Mouse (Mus musculus): ENCODE measurements at regions not wholly inside any gene's neighbourhood (a gene's known extent, or its start where the extent isn't known, plus 50 kb on each side); places are given as distances from the start of the nearest gene placed in this dataset.
A peak's percentile ranks its signal among the peaks of the same experiment; 100 is the strongest.

DNA sequence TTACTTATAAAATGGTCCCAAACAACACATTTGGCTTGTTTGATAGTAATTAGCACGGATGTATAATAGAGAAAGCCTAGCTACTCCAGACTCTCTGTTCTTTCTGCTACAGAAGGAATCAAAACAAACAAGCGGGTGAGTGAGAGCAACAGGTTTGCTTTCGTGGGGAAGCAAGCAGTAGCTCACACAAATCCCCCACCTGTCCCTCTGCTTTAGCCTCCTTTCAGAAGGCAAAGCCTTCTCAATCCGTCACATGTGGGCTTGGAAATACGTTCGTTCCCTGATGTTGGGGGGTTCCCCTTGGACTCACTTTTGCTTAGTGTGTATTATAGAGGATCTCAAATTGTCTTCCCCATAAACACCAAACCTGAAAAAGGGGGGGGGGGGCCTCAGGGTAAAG lies 311.8 kb downstream of the Ndfip2 start:
- H3K9ac ChIP-seq (ENCODE audit: low read depth, low read length), result no peak overlapping the region
- no peaks in the 10 kb centered on the region for H3K9me3 ChIP-seq (replicated peaks; ENCODE audit: low read length)
- no peaks in the 10 kb centered on the region for H3K27me3 ChIP-seq (ENCODE audit: insufficient read depth, low read length)
- H3K27ac ChIP-seq, result no peak overlapping the region
- TF ChIP-seq CTCF (IDR thresholded peaks at IDR 0.05; ENCODE audit: low read depth), result no peak
- no peaks in the 10 kb centered on the region; the same call in 1 of the 2 replicates for H3K4me1 ChIP-seq (replicated peaks; ENCODE audit: insufficient read depth, low read length)
- no peak for DNase-seq (ENCODE audit: low spot score)
- H3K4me3 ChIP-seq (replicated peaks; ENCODE audit: low read depth, low read length), result no peak overlapping the region
- 78% methylated on average over 6 of the region's 6 CpGs for WGBS
- no peak overlapping the region for H3K4me2 ChIP-seq (ENCODE audit: low read length)
- H3K36me3 ChIP-seq (ENCODE audit: insufficient read depth, low read length), result no peaks in the 10 kb centered on the region
- no peak for ATAC-seq (replicated peaks; ENCODE audit: low FRiP score, low read depth)

DNA sequence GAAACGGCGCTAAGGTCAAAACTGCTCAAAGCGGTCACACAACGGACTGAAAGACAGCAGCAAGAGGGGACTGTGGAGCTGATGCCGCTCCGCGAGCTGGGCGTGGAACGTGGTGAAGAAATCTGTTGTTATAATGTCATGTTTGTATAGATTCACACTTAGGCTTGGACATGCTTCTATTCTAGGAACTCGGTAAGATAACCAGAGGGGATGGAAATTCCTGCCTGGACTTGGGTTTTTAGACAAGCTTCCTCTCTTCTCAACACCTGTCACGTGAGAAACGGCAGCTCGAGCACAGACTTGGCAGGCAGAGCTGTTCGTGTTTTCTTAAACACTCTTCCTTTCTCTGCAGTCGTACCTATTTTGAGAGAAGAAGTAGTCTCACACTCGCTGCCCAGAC lies 307.5 kb downstream of the Ndfip2 start:
- H3K27ac ChIP-seq, result no peak overlapping the region
- H3K36me3 ChIP-seq (ENCODE audit: insufficient read depth, low read length), result no peaks in the 10 kb centered on the region
- H3K4me1 ChIP-seq (replicated peaks; ENCODE audit: insufficient read depth, low read length), result no peaks in the 10 kb centered on the region
- no peak for ATAC-seq (replicated peaks; ENCODE audit: low FRiP score, low read depth)
- no peak overlapping the region for H3K4me2 ChIP-seq (ENCODE audit: low read length)
- TF ChIP-seq CTCF (IDR thresholded peaks at IDR 0.05; ENCODE audit: low read depth), result no peak
- no peak overlapping the region for H3K9ac ChIP-seq (ENCODE audit: low read depth, low read length)
- no peaks in the 10 kb centered on the region for H3K9me3 ChIP-seq (replicated peaks; ENCODE audit: low read length)
- H3K4me3 ChIP-seq (replicated peaks; ENCODE audit: low read depth, low read length), result no peak overlapping the region
- no peaks in the 10 kb centered on the region for H3K27me3 ChIP-seq (ENCODE audit: insufficient read depth, low read length)
- 76% methylated on average over 16 of the region's 16 CpGs for WGBS
- DNase-seq (ENCODE audit: low spot score), result no peak

DNA sequence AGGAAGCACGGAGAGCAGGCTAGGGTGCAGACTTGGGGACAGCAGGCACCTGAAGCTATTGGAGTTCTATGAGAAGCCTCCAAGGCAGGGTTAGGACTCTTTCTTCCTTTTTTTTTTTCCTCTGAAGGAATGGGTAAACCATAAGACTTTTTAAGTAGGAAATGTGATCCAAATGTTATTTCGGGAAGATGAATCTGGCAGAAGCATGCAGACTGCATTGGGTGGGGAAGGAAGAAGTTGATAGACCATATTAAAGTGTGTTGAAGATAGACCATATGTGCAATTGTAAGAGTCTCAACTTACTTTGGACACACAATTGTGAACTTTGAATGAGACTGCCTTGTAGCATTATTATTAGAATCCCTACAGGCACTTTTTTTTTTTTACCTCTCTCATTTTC lies 304.5 kb downstream of the Ndfip2 start:
- Histone ChIP-seq H3K9ac (ENCODE audit: low read depth, low read length) (no peak overlapping the region), H3K4me1 (replicated peaks; ENCODE audit: insufficient read depth, low read length) (no peaks in the 10 kb centered on the region), H3K4me3 (replicated peaks; ENCODE audit: low read depth, low read length) (no peak overlapping the region), H3K27me3 (ENCODE audit: insufficient read depth, low read length) (no peaks in the 10 kb centered on the region), H3K4me2 (ENCODE audit: low read length) (no peak overlapping the region), H3K36me3 (ENCODE audit: insufficient read depth, low read length) (no peaks in the 10 kb centered on the region), H3K9me3 (replicated peaks; ENCODE audit: low read length) (no peaks in the 10 kb centered on the region), H3K27ac (no peak overlapping the region)
- ATAC-seq (replicated peaks; ENCODE audit: low FRiP score, low read depth) (no peak), DNase-seq (ENCODE audit: low spot score) (no peak)
- TF ChIP-seq CTCF (IDR thresholded peaks at IDR 0.05; ENCODE audit: low read depth), result no peak
- 82% methylated on average over 2 of the region's 2 CpGs for WGBS

DNA sequence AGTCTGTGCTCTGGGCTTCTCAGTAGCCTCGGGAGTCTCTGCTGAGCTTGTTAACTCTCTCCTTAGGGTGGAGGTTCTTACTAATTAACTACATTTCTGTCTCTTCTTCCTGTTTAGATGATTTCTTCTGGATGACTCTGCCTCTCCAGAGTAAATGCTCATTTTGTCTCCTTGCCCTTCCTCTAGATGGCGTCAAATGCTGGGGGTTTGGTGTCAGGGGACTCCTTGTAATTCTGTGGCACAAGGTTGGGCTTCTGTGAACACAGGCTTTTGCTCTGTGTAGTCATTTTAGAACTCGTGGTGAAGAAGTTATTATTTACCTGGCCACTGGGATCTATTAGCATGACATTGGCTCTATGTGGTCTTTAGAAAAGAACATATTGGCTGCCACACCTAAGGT lies 298.4 kb downstream of the Ndfip2 start:
- Histone ChIP-seq H3K4me3 (replicated peaks; ENCODE audit: low read depth, low read length) (no peak overlapping the region), H3K9ac (ENCODE audit: low read depth, low read length) (no peak overlapping the region), H3K9me3 (replicated peaks; ENCODE audit: low read length) (no peaks in the 10 kb centered on the region), H3K4me1 (replicated peaks; ENCODE audit: insufficient read depth, low read length) (no peaks in the 10 kb centered on the region), H3K27ac (no peak overlapping the region), H3K27me3 (ENCODE audit: insufficient read depth, low read length) (no peaks in the 10 kb centered on the region), H3K4me2 (ENCODE audit: low read length) (no peak overlapping the region), H3K36me3 (ENCODE audit: insufficient read depth, low read length) (no peaks in the 10 kb centered on the region)
- TF ChIP-seq CTCF (IDR thresholded peaks at IDR 0.05; ENCODE audit: low read depth), result peak; percentile 8; the same call in 1 of the 2 replicates
- WGBS, result 73% methylated on average over 3 of the region's 3 CpGs
- DNase-seq (ENCODE audit: low spot score) (no peak), ATAC-seq (replicated peaks; ENCODE audit: low FRiP score, low read depth) (no peak)

DNA sequence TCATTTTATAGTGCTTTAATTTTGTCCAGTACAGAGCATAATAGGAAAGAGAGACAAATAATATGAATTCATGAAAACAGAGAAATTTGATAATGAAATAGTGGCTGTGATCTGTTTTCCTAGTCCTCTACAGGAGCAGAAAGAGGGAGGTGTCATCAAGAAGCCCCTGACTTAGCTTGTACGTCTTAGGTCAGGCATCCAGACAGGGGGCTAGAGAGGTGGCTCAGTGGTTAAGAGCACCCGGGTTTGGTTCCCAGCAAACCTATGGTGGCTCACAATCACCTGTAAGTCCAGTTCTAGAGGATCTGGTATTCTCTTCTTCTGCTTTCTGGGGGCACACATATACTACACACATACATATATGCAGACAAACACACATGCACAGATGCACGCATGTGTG lies 285.7 kb downstream of the Ndfip2 start:
- Histone ChIP-seq H3K36me3 (ENCODE audit: insufficient read depth, low read length) (no peaks in the 10 kb centered on the region), H3K27me3 (ENCODE audit: insufficient read depth, low read length) (no peaks in the 10 kb centered on the region), H3K27ac (no peak overlapping the region), H3K9ac (ENCODE audit: low read depth, low read length) (no peak overlapping the region), H3K4me1 (replicated peaks; ENCODE audit: insufficient read depth, low read length) (0 out of 2 replicates have a peak, but pooled peaks cover 5% of the 10 kb centered on the region), H3K9me3 (replicated peaks; ENCODE audit: low read length) (no peaks in the 10 kb centered on the region), H3K4me2 (ENCODE audit: low read length) (no peak overlapping the region), H3K4me3 (replicated peaks; ENCODE audit: low read depth, low read length) (no peak overlapping the region)
- ATAC-seq (replicated peaks; ENCODE audit: low FRiP score, low read depth), result no peak
- 79% methylated on average over 3 of the region's 3 CpGs for WGBS
- DNase-seq (ENCODE audit: low spot score), result no peak
- no peak for TF ChIP-seq CTCF (IDR thresholded peaks at IDR 0.05; ENCODE audit: low read depth)

GRCm38 (mm10) chr14:105542486-105543145 lies 284.2 kb downstream of the Ndfip2 start:
- DNase-seq (ENCODE audit: low spot score), result peak; percentile 68

More at GRCm38 (mm10) chr14:105542486-105543145, 284.2 kb downstream of the Ndfip2 start:
- WGBS, result 25% methylated on average over 15 of the region's 15 CpGs
- Histone ChIP-seq H3K9ac (ENCODE audit: low read depth, low read length) (0 out of 2 replicates have a peak overlapping the region, but pooled peaks have one; percentile 18), H3K36me3 (ENCODE audit: insufficient read depth, low read length) (no peaks in the 10 kb centered on the region), H3K9me3 (replicated peaks; ENCODE audit: low read length) (no peaks in the 10 kb centered on the region), H3K4me2 (ENCODE audit: low read length) (peak overlapping the region; percentile 50), H3K4me1 (replicated peaks; ENCODE audit: insufficient read depth, low read length) (0 out of 2 replicates have a peak, but pooled peaks cover 5% of the 10 kb centered on the region), H3K27ac (no peak overlapping the region), H3K4me3 (replicated peaks; ENCODE audit: low read depth, low read length) (0 out of 2 replicates have a peak overlapping the region, but pooled peaks have one; percentile 5), H3K27me3 (ENCODE audit: insufficient read depth, low read length) (no peaks in the 10 kb centered on the region)
- peak; percentile 33; the same call in 1 of the 2 replicates for ATAC-seq (replicated peaks; ENCODE audit: low FRiP score, low read depth)
- no peak for TF ChIP-seq CTCF (IDR thresholded peaks at IDR 0.05; ENCODE audit: low read depth)
